ENCODE assay signal across 12 mouse cellular contexts in the genomic region with DNA sequence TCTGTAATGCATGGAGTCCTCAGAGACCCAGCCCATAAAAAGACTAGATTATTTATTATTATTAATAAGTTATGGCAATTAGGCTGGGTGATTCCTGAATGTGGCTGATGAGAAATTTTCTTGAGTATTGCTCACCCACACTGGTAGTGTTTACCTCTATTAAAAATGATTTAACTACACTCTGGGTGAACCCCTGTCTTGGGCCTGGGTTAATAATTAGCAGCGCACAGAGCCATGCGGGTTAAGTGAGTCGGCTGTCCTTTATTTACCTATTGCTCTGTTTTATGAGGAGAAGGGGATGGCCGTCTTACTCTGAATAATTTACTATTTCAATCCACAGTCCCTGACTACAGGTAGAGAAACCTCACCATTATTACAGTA. TPM values are rescaled to one million over a fixed set of nuclear protein-coding genes. Genes with fewer than 3 reads are reported as not detected.
DNase-seq lines count a peak whose midpoint lies in the region; ATAC-seq lines count a peak whose summit lies in the region.
"Had no signal": no experiment of that assay in that cellular context is flagged by ENCODE, and none has a peak within 500 bp of the region (broad histone marks: within the 10 kb centered on the region; RNA-seq: fewer than 3 reads in every experiment).

No protein-coding gene starts in this region.

- peaks cover 4% of the 10 kb centered on the region; the same call in 1 of the 2 replicates for H3K4me1 ChIP-seq in liver, embryonic 12.5 days

- peak overlapping the region; percentile 22; the same call in 1 of the 2 replicates for H3K4me2 ChIP-seq in liver, embryonic 12.5 days

- peak overlapping the region; percentile 73; the same call in 1 of the 2 replicates for H3K27ac ChIP-seq in liver, embryonic 12.5 days
- H3K27ac ChIP-seq: macrophage had no signal

- ATAC-seq in liver, embryonic 12.5 days = no peak
- ATAC-seq in megakaryocyte-erythroid progenitor cell, adult 5-6 weeks (replicated peaks; ENCODE audit: low FRiP score, low TSS enrichment, poor library complexity, severe bottlenecking) = no peak

- H3K9ac ChIP-seq in liver, embryonic 12.5 days = no peak overlapping the region

- no peaks in the 10 kb centered on the region for H3K36me3 ChIP-seq in liver, embryonic 12.5 days

- H3K4me3 ChIP-seq in liver, embryonic 12.5 days = no peak overlapping the region

- H3K9me3 ChIP-seq in liver, embryonic 12.5 days (replicated peaks) = no peaks in the 10 kb centered on the region

- 70% methylated on average over 4 of the region's 4 CpGs for WGBS in liver, embryonic 12.5 days (ENCODE audit: insufficient replicate concordance)

- peak; percentile 18 to 23 for DNase-seq in urinary bladder, postnatal 36 days (ENCODE audit: low spot score in 2 of 2)
- no peak for DNase-seq in urinary bladder, adult 2 months (ENCODE audit: low spot score)
- peak; percentile 56 to 57 for DNase-seq in kidney, adult 8-10 months
- no peak for DNase-seq in embryo, embryonic 10.5 days (ENCODE audit: low spot score)
- no peak for DNase-seq in layer of hippocampus, postnatal 14 days (ENCODE audit: low spot score in 2 of 2)
- DNase-seq: adrenal gland, postnatal 25 days; cerebellum, adult 9-11 months; thymus, adult 18-20 months had no signal

- no peaks in the 10 kb centered on the region for H3K27me3 ChIP-seq in liver, embryonic 12.5 days (replicated peaks)

RNA-seq across cellular contexts. Expression of a gene that starts 59.1 kb away (rescaled TPM):
- polyA plus RNA-seq in urinary bladder, adult 2 months (2012; rRNA removed) = 4.7 and 6.4 TPM in 2 replicates
- polyA plus RNA-seq in liver, embryonic 12.5 days (2016; fragmentation: Nextera tagmentation; extraction: Ambion mirVana) = 9.1 and 9.2 TPM in 2 replicates
- total RNA-seq in megakaryocyte-erythroid progenitor cell, adult 5-6 weeks (2014; fragmentation: Nextera tagmentation) = 1.2 and 3.2 TPM in 2 replicates
- total RNA-seq in megakaryocyte-erythroid progenitor cell, adult 5-6 weeks (2017) = not detected in 2 replicates
- 10 to 100 TPM; 45.8 to 51.6 TPM for total RNA-seq in layer of hippocampus, postnatal 14 days (2021)
- total RNA-seq: MEL had no signal
- polyA plus RNA-seq: macrophage had no signal

Comparison
In these comparisons a context has a peak if more than half of its experiments do, and no peak if none do; other contexts are left out.
1. DNase-seq: peak in urinary bladder, postnatal 36 days (2 of 2) and kidney, adult 8-10 months (2 of 2); none in urinary bladder, adult 2 months (single experiment), embryo, embryonic 10.5 days (single experiment) and layer of hippocampus, postnatal 14 days (0 of 2).
2. RNA of a gene that starts 59.1 kb away (total RNA-seq): 45.8 to 51.6 TPM in layer of hippocampus, postnatal 14 days; 1.2 to 3.2 TPM in megakaryocyte-erythroid progenitor cell, adult 5-6 weeks; every median in the first group is over 10 times any median in the second.